Mouse (Mus musculus) inflammation-experienced regulatory T-cells, adult 6 months (primary cell): ENCODE measurements at regions not wholly inside any gene's neighbourhood (a gene's known extent, or its start where the extent isn't known, plus 50 kb on each side); places are given as distances from the start of the nearest gene placed in this dataset.

Source experiments
- ATAC-seq: one replicate; pipeline ENCODE4 v1.8.0; 2017

- ATAC-seq, result no peak
Observed at GRCm38 (mm10) chr13:32649982-32650381, 133.8 kb downstream of the Mylk4 start.

GRCm38 (mm10) chr13:32643030-32643750, 140.6 kb downstream of the Mylk4 start:
- ATAC-seq, result no peak

- ATAC-seq, result no peak
Observed at GRCm38 (mm10) chr13:32640941-32641340, 142.8 kb downstream of the Mylk4 start.

GRCm38 (mm10) chr13:32630122-32630732, 153.5 kb downstream of the Mylk4 start:
- no peak for ATAC-seq

GRCm38 (mm10) chr13:32613916-32614315, 169.8 kb downstream of the Mylk4 start:
- ATAC-seq, result no peak

GRCm38 (mm10) chr13:32611551-32612295, 172.0 kb downstream of the Mylk4 start:
- ATAC-seq, result peak; percentile 80

GRCm38 (mm10) chr13:32610970-32611369, 172.8 kb downstream of the Mylk4 start:
- no peak for ATAC-seq

GRCm38 (mm10) chr13:32608413-32608812, 175.3 kb downstream of the Mylk4 start:
- no peak for ATAC-seq

- no peak for ATAC-seq
Observed at GRCm38 (mm10) chr13:32603925-32604590, 179.7 kb downstream of the Mylk4 start.

- ATAC-seq, result no peak
Observed at GRCm38 (mm10) chr13:32601315-32601714, 182.4 kb downstream of the Mylk4 start.

GRCm38 (mm10) chr13:32593611-32594010, 190.1 kb downstream of the Mylk4 start:
- no peak for ATAC-seq

- no peak for ATAC-seq
Observed at GRCm38 (mm10) chr13:32593131-32593530, 190.6 kb downstream of the Mylk4 start.

GRCm38 (mm10) chr13:32581598-32581997, 202.2 kb downstream of the Mylk4 start:
- ATAC-seq, result no peak

GRCm38 (mm10) chr13:32567850-32568249, 215.9 kb downstream of the Mylk4 start:
- ATAC-seq, result no peak

- no peak for ATAC-seq
Observed at GRCm38 (mm10) chr13:32560666-32561065, 222.1 kb upstream of the Gmds start.

- ATAC-seq, result no peak
Observed at GRCm38 (mm10) chr13:32556396-32556795, 217.9 kb upstream of the Gmds start.

- no peak for ATAC-seq
Observed at GRCm38 (mm10) chr13:32555064-32555463, 216.5 kb upstream of the Gmds start.

- ATAC-seq, result no peak
Observed at GRCm38 (mm10) chr13:32554601-32555000, 216.1 kb upstream of the Gmds start.

- no peak for ATAC-seq
Observed at GRCm38 (mm10) chr13:32553136-32553535, 214.6 kb upstream of the Gmds start.

- ATAC-seq, result no peak
Observed at GRCm38 (mm10) chr13:32550113-32550512, 211.6 kb upstream of the Gmds start.

GRCm38 (mm10) chr13:32547126-32547525, 208.6 kb upstream of the Gmds start:
- ATAC-seq, result no peak

GRCm38 (mm10) chr13:32544986-32545740, 206.6 kb upstream of the Gmds start:
- no peak for ATAC-seq
